Mouse (Mus musculus) thymus, adult 2 months (tissue): ENCODE results near the gene Msh4. TPM values are rescaled to one million over a fixed set of nuclear protein-coding genes. Genes with fewer than 3 reads are reported as not detected.
A peak's percentile ranks its signal among the peaks of the same experiment; 100 is the strongest.

Source experiments
- DNase-seq: peaks from one replicate; pipeline ENCODE4 v3.0.0; 2021
- H3K27ac ChIP-seq: fragments of 200-500 bp; 2 replicates; pipeline ENCODE4 v1.5.1; 2012; ENCODE audit warnings: low read length, control low read depth; ENCODE audit not compliant: control insufficient read depth, insufficient read depth
- H3K27me3 ChIP-seq: fragments of 200-500 bp; 2 replicates; pipeline ENCODE4 v1.6.1; 2012; ENCODE audit warnings: mild to moderate bottlenecking, low read length, moderate library complexity, mixed read lengths; ENCODE audit not compliant: control insufficient read depth, insufficient read depth
- H3K36me3 ChIP-seq: fragments of 200-500 bp; 2 replicates; pipeline ENCODE4 v1.6.1; 2012; ENCODE audit warnings: mild to moderate bottlenecking, low read length, moderate library complexity; ENCODE audit not compliant: control insufficient read depth, insufficient read depth
- H3K4me1 ChIP-seq: fragments of 200-500 bp; replicated peaks from 2 replicates; pipeline ENCODE4 v1.6.1; 2012; ENCODE audit warnings: low read length; ENCODE audit not compliant: control insufficient read depth, insufficient read depth
- H3K4me3 ChIP-seq: fragments of 200-500 bp; 2 replicates; pipeline ENCODE4 v1.5.1; 2012; ENCODE audit warnings: mild to moderate bottlenecking, low read length, control low read depth, moderate library complexity; ENCODE audit not compliant: control insufficient read depth, insufficient read depth
- CTCF ChIP-seq: fragments of 200-500 bp; IDR thresholded peaks from 2 replicates; pipeline ENCODE4 v1.5.1; 2012; ENCODE audit warnings: mild to moderate bottlenecking, control low read depth, low read length, moderate library complexity, borderline replicate concordance; ENCODE audit not compliant: control insufficient read depth, poor library complexity, insufficient read depth; ENCODE audit errors: extremely low read depth
- POLR2A ChIP-seq: fragments of 200-500 bp; IDR thresholded peaks from 2 replicates; pipeline ENCODE4 v1.6.1; 2012; ENCODE audit warnings: mild to moderate bottlenecking, low read length, control low read depth, moderate library complexity; ENCODE audit not compliant: control insufficient read depth, poor library complexity, insufficient read depth; ENCODE audit errors: extremely low read depth
- WGBS: fragments of 180-500 bp; shearing (Covaris S2); methylation state at CpG from one replicate; pipeline ENCODE4 v1.1.7; 2018; 5-methylcytosine and 5-hydroxymethylcytosine counted together
- polyA plus RNA-seq: library from polyadenylated mRNA; depleted of rRNA; stranded (reverse); fragments of >200 nt; gene quantifications from 2 replicates; pipeline ENCODE4 v1.2.3, GENCODE M21; 2012

Msh4 gene
- polyA plus RNA-seq, 1 experiment: 0.18 TPM

DNA sequence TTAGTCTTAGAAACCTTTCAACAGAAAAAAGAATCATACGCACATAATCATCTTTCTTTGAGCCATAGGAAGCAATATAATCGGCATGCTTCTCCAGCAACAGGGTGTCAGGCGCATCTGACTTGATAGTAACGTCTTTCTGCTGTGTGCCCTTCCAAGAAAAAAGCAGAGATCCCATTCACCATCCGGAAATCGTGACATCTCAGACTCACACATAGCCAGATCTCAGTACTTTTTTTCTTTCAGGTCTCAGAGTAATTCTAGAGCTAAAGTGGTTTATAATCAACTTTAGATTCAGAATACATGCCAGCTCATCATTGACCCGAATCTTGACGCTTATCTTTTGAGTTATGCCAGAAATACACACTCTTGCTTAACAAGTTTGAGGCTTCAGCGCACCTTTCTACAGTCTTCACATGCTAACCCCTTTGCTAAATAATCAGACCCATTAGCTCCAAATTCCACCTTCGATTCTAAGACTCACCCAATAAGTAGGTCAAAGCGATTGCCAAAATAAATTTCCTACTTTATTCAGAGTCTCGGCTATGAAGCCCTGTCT lies 6.0 kb upstream of the Msh4 start:
- TF ChIP-seq POLR2A (no peak), CTCF (no peak)
- Histone ChIP-seq H3K4me1 (peaks cover 9% of the 10 kb centered on the region), H3K4me3 (peak overlapping the region; percentile 63), H3K36me3 (peaks cover 42% of the 10 kb centered on the region), H3K27ac (peak overlapping the region; percentile 11; the same call in 1 of the 2 replicates), H3K27me3 (no peaks in the 10 kb centered on the region)
- no peak for DNase-seq
- 6% methylated on average over 12 of the region's 12 CpGs for WGBS

DNA sequence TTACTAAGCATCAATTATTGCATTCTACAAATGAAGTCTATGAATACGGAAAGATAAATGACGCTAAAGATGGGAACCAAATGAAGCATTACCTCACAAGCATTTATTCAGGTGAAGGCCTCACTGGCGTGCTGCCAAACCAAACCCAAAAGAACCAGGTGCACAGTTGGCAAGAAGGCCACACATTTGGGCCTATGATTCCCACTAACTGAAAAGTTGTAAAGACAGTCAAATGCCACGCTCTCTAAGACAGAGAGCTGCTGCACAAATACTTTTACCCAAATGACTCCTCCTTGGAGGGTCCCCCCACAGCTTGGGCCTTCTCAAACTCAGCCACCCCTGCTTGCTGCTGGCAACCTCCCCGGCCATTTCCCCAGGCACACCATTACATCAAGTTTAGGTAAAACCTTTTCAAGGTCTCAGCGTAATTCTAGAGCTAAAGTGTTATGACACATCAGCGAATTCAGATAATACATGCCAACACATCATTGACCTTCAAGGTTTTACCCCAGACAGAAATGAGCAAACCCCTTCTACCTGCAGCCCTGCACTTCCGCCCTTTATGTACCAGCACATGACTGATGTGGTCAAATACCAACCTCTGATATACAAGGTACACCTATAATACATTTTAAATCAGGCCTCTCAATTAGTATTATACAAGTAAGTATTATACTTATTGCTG lies 5.4 kb upstream of the Msh4 start:
- H3K4me1 ChIP-seq: peaks cover 9% of the 10 kb centered on the region
- 67% methylated on average over 8 of the region's 8 CpGs for WGBS
- peak overlapping the region; percentile 8; the same call in 1 of the 2 replicates for H3K4me3 ChIP-seq
- no peak for DNase-seq
- TF ChIP-seq CTCF (no peak), POLR2A (no peak)
- peaks cover 48% of the 10 kb centered on the region for H3K36me3 ChIP-seq
- peak overlapping the region; percentile 13; the same call in 1 of the 2 replicates for H3K27ac ChIP-seq
- H3K27me3 ChIP-seq: no peaks in the 10 kb centered on the region

DNA sequence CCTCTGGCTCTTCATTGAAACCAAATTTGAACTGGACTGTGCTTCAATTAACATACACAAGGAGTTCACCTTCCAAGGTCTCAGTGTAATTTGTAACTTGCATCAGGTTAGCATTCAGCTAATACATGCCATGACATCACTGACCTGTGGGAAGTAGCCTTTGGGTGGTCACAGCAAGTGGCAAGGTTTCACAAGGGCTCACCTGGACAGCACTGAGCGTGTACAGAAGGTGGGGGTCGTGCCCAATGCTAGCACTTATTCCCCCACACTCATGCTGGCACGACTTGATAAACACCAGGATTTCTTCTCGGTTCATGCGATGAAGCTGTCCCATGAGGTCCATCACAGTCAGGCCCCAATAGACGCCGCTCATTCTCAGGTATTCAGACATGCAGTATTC lies 4.6 kb upstream of the Msh4 start:
- H3K4me1 ChIP-seq: peaks cover 9% of the 10 kb centered on the region
- no peak overlapping the region for H3K27ac ChIP-seq
- DNase-seq: no peak
- WGBS: 91% methylated on average over 7 of the region's 7 CpGs
- TF ChIP-seq CTCF (no peak), POLR2A (no peak)
- peaks cover 57% of the 10 kb centered on the region for H3K36me3 ChIP-seq
- H3K4me3 ChIP-seq: no peak overlapping the region
- H3K27me3 ChIP-seq: no peaks in the 10 kb centered on the region

DNA sequence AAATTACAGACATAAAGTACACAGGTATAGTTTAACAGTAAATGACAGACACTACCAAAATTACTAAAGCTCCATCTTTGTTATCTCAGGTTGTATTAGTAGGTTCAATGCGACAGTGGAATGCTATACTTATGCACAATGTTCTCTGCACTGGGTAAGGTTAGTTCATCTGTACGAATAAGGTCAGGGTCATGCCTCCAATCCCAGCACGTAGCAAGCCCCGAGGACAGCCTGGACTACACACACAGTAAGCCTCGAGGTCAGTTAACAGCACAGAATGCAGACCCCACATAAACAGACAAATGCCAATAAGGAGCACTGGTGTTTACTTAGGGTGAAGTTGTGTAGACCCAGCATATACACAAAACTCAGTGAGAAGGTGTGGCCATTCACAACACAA lies 3.0 kb upstream of the Msh4 start:
- 93% methylated on average over 5 of the region's 5 CpGs for WGBS
- no peak for TF ChIP-seq POLR2A
- no peak for TF ChIP-seq CTCF
- Histone ChIP-seq H3K4me3 (no peak overlapping the region), H3K36me3 (peaks cover 61% of the 10 kb centered on the region), H3K27ac (no peak overlapping the region), H3K27me3 (no peaks in the 10 kb centered on the region), H3K4me1 (peaks cover 9% of the 10 kb centered on the region)
- DNase-seq: no peak

DNA sequence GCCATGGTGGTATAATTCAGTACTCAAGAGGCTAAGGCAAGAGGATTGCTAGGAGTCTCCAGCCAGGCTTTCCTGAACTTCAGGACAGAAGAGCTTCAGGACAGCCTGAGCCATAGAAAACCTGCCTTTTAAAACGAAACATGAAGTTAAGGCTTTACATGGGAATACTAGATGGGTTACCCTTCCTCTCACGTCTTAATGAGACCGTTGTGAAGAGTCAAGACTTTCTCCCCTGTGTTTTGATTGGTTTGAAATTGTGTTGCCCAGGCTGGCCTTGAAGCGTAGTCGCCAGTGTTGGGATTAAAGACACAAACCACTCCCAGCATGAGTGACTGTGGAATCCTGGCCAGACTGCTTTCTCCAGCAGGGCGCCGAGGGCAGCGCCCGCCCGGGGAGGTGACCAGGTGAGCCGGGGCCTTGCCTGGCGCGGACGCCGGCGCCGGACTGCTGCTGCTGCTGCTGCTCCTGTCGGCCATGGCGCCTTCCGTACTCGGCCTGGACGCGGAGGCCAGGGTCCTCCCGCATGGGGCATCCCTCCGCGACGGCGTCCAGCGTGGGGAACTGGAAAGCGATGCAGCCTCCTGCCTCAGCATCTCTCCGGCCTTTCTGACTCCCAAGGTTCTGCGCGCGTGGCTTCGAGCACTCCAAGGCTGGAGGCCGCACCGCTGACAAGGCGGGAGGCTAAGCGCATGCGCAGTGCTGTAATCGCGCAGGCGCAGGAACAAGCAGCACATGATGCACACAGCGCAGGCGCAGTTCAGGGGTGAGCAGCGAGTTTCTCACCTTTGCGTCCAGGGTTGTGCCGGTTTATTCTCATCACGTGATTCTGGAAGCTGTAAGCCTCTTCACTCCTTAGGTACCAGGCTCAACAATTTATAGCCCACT lies 445 bp downstream of the Msh4 start:
- H3K36me3 ChIP-seq: peaks cover 54% of the 10 kb centered on the region
- no peak for DNase-seq

DNA sequence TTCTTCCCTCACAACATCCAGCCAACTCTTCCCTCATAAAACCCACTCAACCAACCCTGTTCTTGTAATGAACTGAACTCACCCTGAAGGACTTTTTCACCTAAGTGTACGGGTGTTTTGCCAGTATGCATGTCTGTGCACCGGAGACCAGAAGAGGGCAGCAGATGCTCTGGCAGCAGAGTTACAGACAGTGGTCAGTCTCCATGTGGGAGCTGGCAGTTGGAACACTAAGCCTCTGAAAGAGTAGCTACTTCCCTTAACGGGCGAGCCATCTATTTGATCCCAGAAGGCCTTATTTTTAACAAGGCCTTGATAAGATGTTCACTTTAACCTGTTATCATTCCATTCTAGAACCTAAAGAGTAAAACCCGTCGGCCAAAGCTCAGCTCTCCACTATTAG lies 1.4 kb downstream of the Msh4 start:
- H3K27me3 ChIP-seq: no peaks in the 10 kb centered on the region
- H3K4me3 ChIP-seq: no peak overlapping the region
- H3K36me3 ChIP-seq: peaks cover 45% of the 10 kb centered on the region
- H3K4me1 ChIP-seq: no peaks in the 10 kb centered on the region
- TF ChIP-seq POLR2A (no peak), CTCF (peak; percentile 50; the same call in 1 of the 2 replicates)
- peak; percentile 41 for DNase-seq
- 79% methylated on average over 6 of the region's 6 CpGs for WGBS
- H3K27ac ChIP-seq: no peak overlapping the region

More for the DNA sequence above, 445 bp downstream of the Msh4 start:
- no peaks in the 10 kb centered on the region for H3K27me3 ChIP-seq
- H3K27ac ChIP-seq: no peak overlapping the region
- H3K4me3 ChIP-seq: no peak overlapping the region
- peaks cover 1% of the 10 kb centered on the region for H3K4me1 ChIP-seq
- no peak for TF ChIP-seq POLR2A
- TF ChIP-seq CTCF: no peak
- WGBS: 97% methylated on average over 49 of the region's 49 CpGs
